Mouse (Mus musculus) CH12.LX (cell line): ENCODE data around the gene Rasl10b. TPM values are rescaled to one million over a fixed set of nuclear protein-coding genes. Genes with fewer than 3 reads are reported as not detected.
A peak's percentile ranks its signal among the peaks of the same experiment; 100 is the strongest.

ENCODE experiments used
- DNase-seq: peaks from one replicate; pipeline ENCODE4 v3.0.0-alpha.2; 2013; ENCODE audit errors: extremely low read depth
- H3K27ac ChIP-seq: 2 replicates; pipeline ENCODE4 v1.5.1; 2012; ENCODE audit warnings: low read depth, mild to moderate bottlenecking, control low read depth, moderate library complexity; ENCODE audit not compliant: insufficient read depth
- H3K27me3 ChIP-seq: replicated peaks from 2 replicates; pipeline ENCODE3; 2012; ENCODE audit warnings: inconsistent platforms
- H3K36me3 ChIP-seq, 2 experiments: replicated peaks in 1 of 2; 2 replicates each; pipeline versions ENCODE3 to v1.6.1; 2012; ENCODE audit warnings: inconsistent platforms in 1 of 2, low read length in 1 of 2, mild to moderate bottlenecking in 1 of 2, mixed read lengths in 1 of 2, moderate library complexity in 1 of 2; ENCODE audit not compliant: control insufficient read depth in 1 of 2, insufficient read depth in 1 of 2
- H3K4me1 ChIP-seq, 2 experiments: 2 replicates each; pipeline ENCODE4 v1.6.1; 2012; ENCODE audit warnings: inconsistent platforms in 1 of 2, moderate library complexity in 1 of 2; ENCODE audit not compliant: insufficient read depth in 2 of 2, control insufficient read depth in 1 of 2
- H3K4me2 ChIP-seq: 2 replicates; pipeline ENCODE4 v1.6.1; 2012; ENCODE audit warnings: low read depth, mild to moderate bottlenecking, control low read depth; ENCODE audit not compliant: poor library complexity, insufficient read depth, severe bottlenecking
- H3K4me3 ChIP-seq, 3 experiments: fragments of 150-350 bp in 1 of 3; sonication (generic) in 1 of 3; replicated peaks in 1 of 3; 2 replicates each; pipeline versions ENCODE3 to v1.5.1; 2011 to 2012; ENCODE audit warnings: low read depth in 2 of 3, low read length in 2 of 3, mild to moderate bottlenecking in 2 of 3, moderate library complexity in 2 of 3, control low read depth in 1 of 3, improper control_type of control experiment in 1 of 3, inconsistent platforms in 1 of 3, mixed read lengths in 1 of 3; ENCODE audit not compliant: poor library complexity in 1 of 3
- H3K79me2 ChIP-seq: replicated peaks from 2 replicates; pipeline ENCODE4 v1.6.1; 2012; ENCODE audit warnings: mild to moderate bottlenecking, moderate library complexity; ENCODE audit not compliant: control insufficient read depth, poor library complexity, insufficient read depth, severe bottlenecking; ENCODE audit errors: extremely low read depth
- H3K9ac ChIP-seq: 2 replicates; pipeline ENCODE4 v1.6.1; 2012; ENCODE audit warnings: low read depth, mild to moderate bottlenecking, control low read depth, moderate library complexity; ENCODE audit not compliant: insufficient read depth
- H3K9me3 ChIP-seq: replicated peaks from 2 replicates; pipeline ENCODE3; 2012; ENCODE audit warnings: low read length, inconsistent platforms, mixed read lengths
- CHD1 ChIP-seq: IDR thresholded peaks from 2 replicates; pipeline ENCODE4 v1.6.1; 2012; ENCODE audit warnings: low read depth, low read length, improper control_type of control experiment, inconsistent platforms
- EP300 ChIP-seq: IDR thresholded peaks from 2 replicates; pipeline ENCODE4 v1.6.1; 2011; ENCODE audit warnings: low read length, improper control_type of control experiment
- ETS1 ChIP-seq: conservative IDR thresholded peaks from 2 replicates; pipeline ENCODE4 v1.6.1; 2012; ENCODE audit warnings: low read depth, mild to moderate bottlenecking, inconsistent platforms, low read length, improper control_type of control experiment, moderate library complexity
- GABPA ChIP-seq: IDR thresholded peaks from 2 replicates; pipeline ENCODE4 v1.6.1; 2012; ENCODE audit warnings: low read depth, low read length, improper control_type of control experiment, inconsistent platforms; ENCODE audit not compliant: insufficient replicate concordance
- HCFC1 ChIP-seq: IDR thresholded peaks from 2 replicates; pipeline ENCODE4 v1.6.1; 2012; ENCODE audit warnings: low read depth, mild to moderate bottlenecking, inconsistent platforms, low read length, improper control_type of control experiment
- IRF4 ChIP-seq: IDR thresholded peaks from 2 replicates; pipeline ENCODE4 v1.6.1; 2014; ENCODE audit warnings: low read depth, mild to moderate bottlenecking, inconsistent platforms, low read length, improper control_type of control experiment
- JUND ChIP-seq: conservative IDR thresholded peaks from 2 replicates; pipeline ENCODE4 v1.6.1; 2011; ENCODE audit warnings: low read depth, low read length, improper control_type of control experiment
- MAZ ChIP-seq: IDR thresholded peaks from 2 replicates; pipeline ENCODE4 v1.6.1; 2012; ENCODE audit warnings: low read depth, mild to moderate bottlenecking, inconsistent platforms, low read length, improper control_type of control experiment, moderate library complexity
- MEF2A ChIP-seq: IDR thresholded peaks from 2 replicates; pipeline ENCODE4 v1.6.1; 2014; ENCODE audit warnings: low read depth, mild to moderate bottlenecking, inconsistent platforms, low read length, improper control_type of control experiment, borderline replicate concordance
- MYC ChIP-seq: IDR thresholded peaks from 2 replicates; pipeline ENCODE4 v1.6.1; 2011; ENCODE audit warnings: low read depth, mild to moderate bottlenecking, improper control_type of control experiment, low read length
- NRF1 ChIP-seq: IDR thresholded peaks from 2 replicates; pipeline ENCODE4 v1.6.1; 2014; ENCODE audit warnings: low read depth, mild to moderate bottlenecking, inconsistent platforms, low read length, improper control_type of control experiment, moderate library complexity
- SIN3A ChIP-seq: IDR thresholded peaks from 2 replicates; pipeline ENCODE4 v1.6.1; 2012; ENCODE audit warnings: low read length, improper control_type of control experiment, inconsistent platforms
- SMC3 ChIP-seq: IDR thresholded peaks from 2 replicates; pipeline ENCODE4 v1.6.1; 2011; ENCODE audit warnings: low read depth, low read length, improper control_type of control experiment
- TCF12 ChIP-seq: IDR thresholded peaks from 2 replicates; pipeline ENCODE4 v1.6.1; 2014; ENCODE audit warnings: low read depth, mild to moderate bottlenecking, inconsistent platforms, low read length, improper control_type of control experiment
- USF1 ChIP-seq: IDR thresholded peaks from 2 replicates; pipeline ENCODE4 v1.6.1; 2014; ENCODE audit warnings: low read depth, mild to moderate bottlenecking, inconsistent platforms, low read length, improper control_type of control experiment
- USF2 ChIP-seq: conservative IDR thresholded peaks from 2 replicates; pipeline ENCODE4 v1.6.1; 2011; ENCODE audit warnings: low read depth, low read length, improper control_type of control experiment
- dilution Hi-C: fragments of 300-500 bp; cut with MboI; formaldehyde crosslinking; loops from 2 replicates; pipeline ENCODE4 v1.14.3; 2020; ENCODE audit warnings: low sequenced_read_pairs; ENCODE audit not compliant: extremely low pct_unique_long_range_greater_than_20kb, extremely low pct_ligation_motif_present
- in situ Hi-C: fragments of 300-500 bp; cut with MboI; formaldehyde crosslinking; loops from 3 replicates; pipeline ENCODE4 v1.14.3; 2019; ENCODE audit warnings: low sequenced_read_pairs, low pct_ligation_motif_present, low pct_unique_long_range_greater_than_20kb, mixed read lengths
- polyA plus RNA-seq: library from polyadenylated mRNA; unstranded; fragments of >175 nt; gene quantifications from 2 replicates; pipeline ENCODE4 v1.2.1, GENCODE M21; 2012; ENCODE audit warnings: low read depth; ENCODE audit not compliant: insufficient read length
- total RNA-seq, 2 experiments: library from RNA; depleted of rRNA; stranded (reverse); fragments of 300-350 nt in 1 of 2; fragments of >200 nt in 1 of 2; gene quantifications; 2 replicates each; pipeline ENCODE4 v1.2.3; 2012 to 2014

The Rasl10b gene
- total and polyA plus RNA-seq, 3 experiments, result 0.42 TPM; not detected in 2

DNA sequence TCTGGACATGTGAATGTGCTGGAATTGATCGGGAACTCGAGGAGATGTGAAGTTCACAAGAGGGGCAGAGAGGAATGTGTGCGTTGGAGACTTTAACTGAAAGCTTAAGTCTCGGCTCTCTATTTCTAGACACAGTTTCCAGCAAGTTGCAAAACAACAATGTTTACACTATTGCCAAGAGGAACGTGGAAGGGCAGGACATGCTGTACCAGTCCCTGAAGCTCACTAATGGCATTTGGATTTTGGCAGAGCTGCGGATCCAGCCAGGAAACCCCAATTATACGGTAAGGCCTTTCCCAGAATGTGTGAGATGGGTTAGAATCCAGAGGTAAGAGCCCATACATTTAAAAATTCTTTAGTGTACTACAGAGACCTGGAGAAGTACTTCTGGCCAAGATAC lies 11.3 kb upstream of the Rasl10b start:
- H3K36me3 ChIP-seq, result peaks cover 38 to 82% of the 10 kb centered on the region in 2 experiments
- TF ChIP-seq HCFC1 (no peak), CHD1 (no peak), GABPA (no peak), MEF2A (no peak), USF2 (no peak), NRF1 (no peak), USF1 (no peak)
- DNase-seq, result no peak
- dilution Hi-C loops, result no loop called here
- in situ Hi-C loops, result no loop called here
- no peak overlapping the region for H3K4me3 ChIP-seq
- H3K27me3 ChIP-seq, result no peaks in the 10 kb centered on the region
- H3K9me3 ChIP-seq, result no peaks in the 10 kb centered on the region
- no peak overlapping the region for H3K9ac ChIP-seq
- no peak overlapping the region for H3K27ac ChIP-seq
- peaks cover 12 to 31% of the 10 kb centered on the region in 2 experiments for H3K4me1 ChIP-seq
- H3K4me2 ChIP-seq, result no peak overlapping the region
- no peaks in the 10 kb centered on the region for H3K79me2 ChIP-seq

- dilution Hi-C loops (no loop called here), in situ Hi-C loops (no loop called here)
- Histone ChIP-seq H3K36me3 (peaks cover 39 to 82% of the 10 kb centered on the region in 2 experiments), H3K9me3 (no peaks in the 10 kb centered on the region), H3K9ac (0 out of 2 replicates have a peak overlapping the region, but pooled peaks have one; percentile 11), H3K27ac (peak overlapping the region; percentile 40), H3K79me2 (no peaks in the 10 kb centered on the region), H3K27me3 (no peaks in the 10 kb centered on the region), H3K4me1 (peaks cover 12 to 31% of the 10 kb centered on the region in 2 experiments), H3K4me2 (0 out of 2 replicates have a peak overlapping the region, but pooled peaks have one; percentile 8), H3K4me3 (no peak overlapping the region)
- TF ChIP-seq MYC (no peak), SMC3 (peak; percentile 11; the same call in 1 of the 2 replicates), USF2 (no peak), TCF12 (peak; percentile 37; the same call in 1 of the 2 replicates), SIN3A (peak; percentile 61), JUND (peak; percentile 22; the same call in 1 of the 2 replicates), ETS1 (peak; percentile 18; the same call in 1 of the 2 replicates), HCFC1 (0 out of 2 replicates have a peak, but pooled peaks have one; percentile 14), MAZ (0 out of 2 replicates have a peak, but pooled peaks have one; percentile 25), EP300 (peak; percentile 61), IRF4 (0 out of 2 replicates have a peak, but pooled peaks have one; percentile 34)
- peak; percentile 70 for DNase-seq
Measured at GRCm38 (mm10) chr11:83398724-83399123, 10.2 kb upstream of the Rasl10b start.
